Mouse (Mus musculus): ENCODE data around the gene Reck. TPM values are rescaled to one million over a fixed set of nuclear protein-coding genes. Genes with fewer than 3 reads are reported as not detected.
A peak's percentile ranks its signal among the peaks of the same experiment; 100 is the strongest.

The Reck gene
- total RNA-seq, 2 experiments from 2014 or later = 8.6 to 11.1 TPM

DNA sequence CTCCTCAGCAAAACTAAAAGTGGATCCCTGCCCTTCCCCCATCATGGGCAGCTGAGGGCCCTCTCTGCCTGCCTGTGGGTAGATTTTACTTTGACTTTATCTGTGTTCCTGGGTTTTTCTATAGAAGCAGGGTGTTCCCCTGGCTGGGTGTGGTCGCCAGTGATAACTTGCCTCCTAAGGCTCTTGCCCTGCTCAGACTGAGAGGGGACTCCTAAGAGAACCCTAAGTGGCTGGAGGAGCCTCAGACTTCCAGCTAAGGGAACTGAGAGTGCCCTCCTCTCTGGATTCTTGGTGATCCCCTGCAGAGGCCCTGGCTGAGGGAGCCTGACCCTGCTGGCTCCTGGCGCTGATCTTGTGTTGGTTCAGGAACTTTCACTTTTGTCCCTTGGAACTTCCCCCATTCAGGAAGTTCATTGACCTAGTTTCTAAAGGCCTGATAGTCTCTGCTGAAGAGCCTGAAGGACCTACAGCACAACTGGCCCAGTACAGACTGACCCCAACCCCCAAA lies 89.0 kb downstream of the Reck start:
- no peak for DNase-seq
- intact Hi-C loops (cut with DNase I; ENCODE audit: low total_unique reads) = no loop called here

DNA sequence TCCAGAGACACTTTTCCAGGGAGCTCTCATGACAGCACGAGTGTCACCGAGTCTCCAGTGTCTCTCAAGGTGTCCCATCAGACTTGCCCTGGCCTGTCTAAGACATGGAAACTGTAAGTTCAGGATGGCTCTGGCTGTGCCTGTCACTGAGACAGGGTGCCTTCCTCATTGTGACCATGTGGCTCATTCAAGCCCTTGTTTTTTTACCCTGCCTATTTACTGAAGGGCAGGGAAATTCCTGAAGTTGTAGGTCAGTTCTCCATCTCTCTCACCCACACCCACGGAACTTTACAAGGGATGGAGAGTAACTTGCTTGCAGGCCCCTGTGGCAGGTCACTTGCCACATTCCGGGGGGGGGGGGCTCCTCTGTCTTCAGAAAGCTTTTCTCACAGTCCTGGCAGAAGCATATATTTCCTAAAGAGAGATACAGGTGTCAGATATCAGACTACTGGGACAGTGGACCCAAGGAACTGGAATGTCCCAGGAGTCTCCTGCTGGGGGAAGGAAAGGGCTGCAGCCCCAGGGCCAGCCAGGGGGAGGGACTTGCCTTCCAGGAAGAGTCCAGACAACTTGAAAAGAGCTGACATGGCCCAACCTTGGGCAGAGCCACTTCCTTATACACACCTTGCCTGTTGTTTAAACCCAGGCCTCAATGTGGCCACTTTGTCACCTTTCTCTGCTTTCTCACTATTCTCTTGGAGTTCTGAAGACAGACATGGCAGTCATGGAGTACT lies 89.8 kb downstream of the Reck start:
- intact Hi-C loops (cut with DNase I; ENCODE audit: low total_unique reads) = no loop called here
- DNase-seq = no peak

DNA sequence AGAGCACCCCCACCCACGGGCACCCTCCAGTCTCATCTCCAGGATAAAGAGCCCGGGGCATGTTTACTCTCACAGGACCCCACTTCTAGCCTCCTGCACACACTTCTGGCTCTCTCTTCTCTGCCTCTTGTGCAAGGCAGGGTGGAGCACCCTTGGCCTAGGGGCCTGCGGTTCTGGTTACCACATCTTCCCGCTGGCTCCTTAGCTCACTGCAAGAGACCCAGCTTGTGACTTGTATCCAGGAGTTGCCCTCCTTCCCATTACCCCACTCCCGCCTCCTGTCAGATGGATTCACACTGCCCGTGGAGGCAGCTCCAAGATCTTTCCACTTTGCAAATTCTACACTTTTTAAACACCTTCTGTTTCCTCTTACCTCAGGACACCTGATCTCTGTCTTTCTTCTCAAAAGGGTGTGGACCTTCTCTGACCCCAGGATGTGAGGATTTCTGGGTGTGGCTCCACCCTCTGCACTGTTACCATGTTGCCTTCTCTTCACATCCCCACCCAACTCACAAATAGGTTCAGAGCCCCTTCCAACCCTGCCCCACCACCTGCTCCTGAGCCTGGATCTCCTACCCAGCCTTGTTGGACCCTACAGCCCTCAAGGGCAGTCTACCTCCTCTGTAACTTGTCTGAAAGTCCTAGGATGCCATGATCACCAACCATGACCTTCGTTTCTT lies 90.7 kb downstream of the Reck start:
- DNase-seq = no peak
- intact Hi-C loops (cut with DNase I; ENCODE audit: low total_unique reads) = no loop called here

DNA sequence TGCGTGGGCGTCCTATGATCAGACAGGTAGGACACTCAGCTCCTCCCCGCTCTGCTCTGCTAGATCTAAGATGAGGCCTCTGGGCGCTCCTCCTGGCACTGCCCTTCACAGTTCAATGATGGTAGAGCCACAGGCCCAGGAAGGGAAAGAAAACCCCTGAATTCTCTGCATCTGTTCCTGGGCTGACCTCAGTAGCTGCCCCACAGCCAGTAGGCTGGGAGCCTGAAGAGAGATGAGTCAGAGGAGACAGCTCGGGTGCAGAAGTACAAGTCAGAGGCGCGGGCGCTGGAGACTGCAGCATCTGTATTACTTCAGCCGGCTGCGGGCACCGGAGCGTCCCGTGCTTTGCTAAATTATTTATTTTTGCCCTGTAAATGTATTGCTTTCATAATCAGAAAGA lies 93.3 kb downstream of the Reck start:
- peak; percentile 87 for DNase-seq
- intact Hi-C loops (cut with DNase I; ENCODE audit: low total_unique reads) = no loop called here

DNA sequence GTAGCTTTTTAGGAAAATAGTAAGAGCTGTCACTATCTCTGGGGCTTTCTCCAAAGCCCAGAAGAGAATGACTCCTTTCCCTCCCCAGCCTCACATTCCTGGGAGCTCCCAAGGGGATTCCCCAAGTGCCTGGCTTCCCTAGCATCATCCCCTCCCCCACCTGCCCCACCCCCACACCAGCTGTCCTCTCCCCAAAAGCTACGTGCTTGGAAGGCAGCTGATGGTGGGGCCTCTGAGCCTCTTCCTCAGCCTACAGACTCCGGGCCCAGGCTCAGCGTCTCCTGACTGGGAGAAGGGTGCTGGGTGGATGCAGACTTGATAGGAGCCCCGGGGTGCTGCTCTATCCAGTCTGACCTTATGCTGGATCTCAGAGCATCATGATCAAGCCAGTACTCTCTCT lies 94.0 kb downstream of the Reck start:
- intact Hi-C loops (cut with DNase I; ENCODE audit: low total_unique reads) = no loop called here
- DNase-seq = peak; percentile 35

DNA sequence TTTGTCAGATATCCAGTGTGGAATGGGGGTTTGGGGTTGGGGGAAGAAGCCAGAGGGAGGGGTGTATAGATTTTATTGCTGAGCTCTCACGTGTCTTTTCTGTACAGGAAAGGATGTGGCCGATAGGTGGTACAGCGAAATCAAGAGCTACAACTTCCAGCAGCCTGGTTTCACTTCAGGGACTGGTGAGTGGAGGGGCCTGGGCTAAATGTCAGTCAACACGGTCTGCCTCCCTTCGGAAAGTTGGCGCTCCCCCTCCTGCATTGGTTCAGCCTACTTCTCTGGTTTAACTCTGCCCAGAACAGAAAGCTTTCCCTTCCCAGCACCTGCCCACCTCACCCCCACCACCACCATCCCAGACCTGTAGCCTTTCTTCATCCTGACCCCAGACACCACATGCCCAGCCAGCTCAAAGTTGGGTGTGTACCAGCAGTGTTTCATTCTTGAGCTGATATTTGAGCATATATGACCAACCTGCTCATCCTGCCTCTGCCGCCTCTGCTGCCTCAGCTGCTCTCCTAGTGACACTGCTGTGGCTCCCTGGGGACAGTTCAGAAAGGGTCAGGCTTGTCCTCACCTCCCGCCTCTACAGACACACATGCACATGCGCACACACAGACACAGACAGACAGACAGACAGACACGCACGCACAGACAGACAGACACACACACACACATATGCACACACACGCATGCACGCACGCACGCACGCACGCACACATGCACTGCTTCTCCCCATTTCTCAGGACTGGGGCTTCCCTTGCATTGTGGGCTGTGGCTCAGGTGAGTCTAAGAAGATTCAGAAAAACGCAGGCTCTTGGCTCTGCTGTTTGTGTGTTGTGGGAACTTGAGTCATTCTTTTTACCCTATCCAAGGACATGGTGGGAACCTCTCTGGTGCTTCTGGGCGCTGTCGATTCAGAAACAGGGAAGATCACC lies 95.3 kb downstream of the Reck start:
- DNase-seq = no peak
- intact Hi-C loops (cut with DNase I; ENCODE audit: low total_unique reads) = no loop called here

DNA sequence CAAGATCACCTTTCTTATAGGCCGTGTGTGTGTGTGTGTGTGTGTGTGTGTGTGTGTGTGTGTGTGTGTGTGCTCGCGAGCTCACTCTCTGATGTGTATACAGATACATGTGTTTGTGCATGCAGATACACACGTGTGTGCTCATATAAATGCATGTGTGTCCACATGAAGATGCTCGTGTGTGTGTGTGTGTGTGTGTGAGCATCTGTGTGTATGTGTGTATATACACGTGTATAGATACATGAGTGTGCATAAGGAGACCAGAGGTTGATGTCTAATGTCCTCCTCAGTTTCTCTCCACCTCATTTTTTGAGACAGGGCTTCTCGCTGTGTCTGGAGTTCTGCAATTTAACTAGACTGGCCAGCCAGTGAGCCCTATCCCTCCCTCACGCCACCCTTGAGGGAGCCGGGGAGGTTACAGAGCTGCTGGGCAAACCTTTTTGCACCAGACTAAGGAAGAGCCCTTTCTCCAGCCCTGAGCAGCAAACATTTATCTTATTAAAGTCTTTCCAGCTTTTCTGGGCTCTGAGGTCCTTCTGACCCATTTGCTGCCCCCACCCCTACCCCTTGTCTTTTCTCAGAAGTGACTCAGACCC lies 96.3 kb downstream of the Reck start:
- DNase-seq = no peak
- intact Hi-C loops (cut with DNase I; ENCODE audit: low total_unique reads) = no loop called here

DNA sequence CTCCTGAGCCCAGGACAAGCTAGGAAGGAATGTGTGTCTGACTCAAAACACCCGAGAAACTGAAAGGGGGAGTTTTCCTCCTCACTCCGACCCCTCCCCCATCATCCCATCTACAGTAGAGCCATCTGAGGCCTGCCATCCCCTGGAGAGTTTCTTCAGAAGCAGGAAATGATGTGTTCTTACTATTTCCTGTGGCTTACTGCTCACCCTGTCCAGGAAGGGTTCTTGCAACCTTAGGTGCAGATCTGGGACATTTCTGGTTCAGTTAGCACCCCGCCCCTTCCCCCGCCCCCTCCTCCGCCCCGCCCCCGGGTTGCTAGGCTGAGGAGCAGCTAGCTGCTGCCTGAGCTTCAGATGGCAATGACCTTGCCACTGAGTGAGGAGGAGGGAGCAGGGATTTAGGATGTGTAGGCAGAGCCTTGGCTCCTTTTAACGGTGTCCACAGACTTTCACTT lies 96.8 kb downstream of the Reck start:
- intact Hi-C loops (cut with DNase I; ENCODE audit: low total_unique reads) = no loop called here
- DNase-seq = no peak

DNA sequence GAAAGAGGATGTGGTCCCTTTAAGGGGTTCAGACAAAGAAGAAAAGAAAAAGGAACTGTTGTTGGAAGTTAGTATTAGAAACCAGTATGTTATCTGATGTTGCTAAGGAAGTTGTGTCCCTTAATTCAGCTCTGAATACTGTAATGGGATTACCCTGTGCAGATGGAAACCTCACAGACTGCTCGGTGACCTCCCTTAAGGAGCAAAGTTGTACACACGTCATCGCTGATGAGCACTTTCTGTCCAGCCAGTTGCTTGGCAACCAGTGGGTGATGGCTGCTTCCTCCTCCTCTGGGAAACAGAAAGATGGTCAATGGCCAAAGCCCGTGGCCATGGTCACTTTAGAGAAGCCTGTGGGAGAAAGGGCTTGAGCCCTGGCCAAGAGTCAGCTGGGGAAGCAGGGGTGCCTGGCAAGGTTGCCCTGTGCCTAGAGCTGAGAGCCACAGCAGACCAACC lies 98.2 kb downstream of the Reck start:
- DNase-seq = peak; percentile 67

DNA sequence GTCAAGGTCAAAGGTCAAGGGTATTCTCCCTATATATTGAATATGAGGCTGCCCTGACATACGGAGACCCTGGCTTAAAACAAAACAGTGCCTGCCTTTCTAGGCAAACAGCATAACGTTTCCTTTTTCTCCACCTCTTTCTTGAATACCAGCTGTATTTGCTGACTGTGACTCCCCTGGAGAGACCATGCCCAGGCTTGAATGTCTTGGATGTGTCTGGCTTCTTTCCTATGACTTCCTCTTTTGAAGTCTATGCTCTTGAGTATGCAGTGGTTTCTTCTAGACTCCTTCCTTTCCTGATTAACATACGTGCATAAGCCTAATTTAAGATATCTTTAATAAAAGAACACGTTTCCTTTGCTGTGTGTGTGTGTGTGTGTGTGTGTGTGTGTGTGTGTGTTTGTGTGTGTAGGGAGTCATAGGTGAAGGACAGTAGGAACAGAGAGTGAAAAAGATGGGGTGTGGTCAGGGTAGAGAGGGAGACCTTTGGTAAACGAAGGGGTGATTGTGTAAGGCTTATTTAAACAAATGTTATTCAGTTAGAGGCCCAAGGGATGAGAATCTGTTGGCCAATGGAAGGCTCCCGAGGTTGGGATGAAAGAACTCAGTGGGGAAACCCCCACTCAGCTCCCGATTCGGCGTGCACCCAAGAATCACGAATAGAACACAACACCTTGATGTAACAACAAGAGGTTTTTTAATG lies 99.7 kb downstream of the Reck start:
- DNase-seq = no peak
- intact Hi-C loops (cut with DNase I; ENCODE audit: low total_unique reads) = no loop called here

More for the DNA sequence above, 98.2 kb downstream of the Reck start:
- intact Hi-C loops (cut with DNase I; ENCODE audit: low total_unique reads) = no loop called here

DNA sequence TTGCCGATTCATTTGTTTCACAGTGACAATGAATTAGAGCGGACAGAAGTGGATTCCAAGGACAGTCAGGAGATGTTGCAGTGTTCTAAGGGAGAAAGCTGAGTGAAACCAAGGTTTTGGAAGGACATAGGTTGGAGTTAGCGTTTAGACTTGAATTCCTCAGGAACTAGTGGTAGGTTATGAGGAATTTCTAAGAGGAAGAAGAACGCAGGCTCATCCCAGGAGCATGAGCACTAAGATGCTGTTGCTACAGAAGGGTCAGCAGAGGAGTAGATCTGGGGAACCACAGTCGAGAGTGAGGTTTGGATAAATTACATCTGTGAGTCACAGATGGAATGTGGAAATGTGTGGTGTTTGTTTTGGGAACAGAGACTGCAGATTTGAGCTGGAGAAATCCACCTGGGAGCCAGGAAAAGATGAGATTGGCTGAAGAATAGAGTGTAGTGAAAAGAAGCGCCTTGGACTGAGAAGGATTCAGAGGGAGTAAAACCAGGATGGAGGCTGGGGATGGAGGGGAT lies 101.0 kb downstream of the Reck start:
- intact Hi-C loops (cut with DNase I; ENCODE audit: low total_unique reads) = no loop called here
- DNase-seq = no peak

DNA sequence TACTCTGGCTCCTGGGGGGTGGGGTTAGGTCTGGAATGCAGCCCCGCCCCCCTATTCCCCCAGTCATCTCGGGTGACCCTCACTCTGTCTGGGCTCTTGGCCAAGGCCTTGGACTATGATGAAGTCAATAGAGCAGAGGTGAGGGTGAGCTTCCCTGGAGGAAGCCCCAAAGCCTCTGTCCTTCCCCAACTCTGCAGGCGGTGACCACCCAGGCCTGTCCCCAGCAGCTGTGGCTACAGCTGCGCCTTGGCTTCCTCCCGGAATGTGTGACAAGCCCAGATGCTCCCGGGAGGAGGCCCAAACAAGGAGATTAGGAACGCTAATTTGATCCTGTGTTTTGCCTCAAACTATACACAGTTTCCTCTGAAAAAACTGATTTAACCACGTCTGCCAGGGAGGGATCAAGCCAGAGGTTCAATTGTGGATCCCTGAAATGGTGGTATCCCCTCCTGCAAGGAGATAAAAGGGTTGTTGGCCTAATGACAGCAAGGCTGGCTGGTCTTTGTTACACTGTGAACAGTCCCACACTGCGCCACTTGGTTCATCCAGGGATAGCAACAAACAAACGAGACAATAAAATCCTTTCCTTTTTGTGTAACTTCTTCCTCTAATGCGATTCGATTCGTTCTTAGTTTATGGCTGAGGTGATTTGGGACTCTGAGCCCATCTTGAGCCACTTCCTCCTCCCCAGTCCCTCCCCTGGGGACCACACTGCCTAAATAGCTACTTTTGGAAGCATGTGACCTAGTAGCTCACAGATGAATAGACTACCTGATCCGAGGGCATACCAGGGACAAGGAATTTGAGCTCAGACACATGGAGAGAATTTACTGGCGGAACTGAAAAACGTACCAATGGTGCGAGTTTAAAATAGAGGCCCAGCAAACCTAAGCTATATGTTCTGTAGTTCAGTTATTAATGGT lies 103.5 kb downstream of the Reck start:
- intact Hi-C loops (cut with DNase I; ENCODE audit: low total_unique reads) = no loop called here
- peak; percentile 72 for DNase-seq

DNA sequence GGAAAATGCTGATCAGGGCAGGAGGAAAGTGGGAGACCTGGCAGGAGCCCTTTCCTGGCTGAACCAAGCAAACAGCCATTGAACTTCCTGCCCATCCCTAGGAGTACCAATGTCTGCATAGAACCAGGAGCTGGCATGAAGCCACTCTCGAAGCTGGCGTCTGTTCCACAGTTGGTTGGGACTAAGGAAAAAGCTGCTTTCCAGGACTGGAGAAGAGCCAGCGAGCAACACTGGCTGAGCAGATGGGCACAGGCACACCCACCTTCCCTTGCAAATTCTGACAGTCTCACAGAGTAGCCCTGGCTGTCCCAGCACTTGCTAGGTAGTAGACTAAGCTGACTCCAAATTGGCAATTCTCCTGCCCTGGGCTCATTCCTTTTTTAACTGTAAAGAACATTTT lies 104.4 kb downstream of the Reck start:
- peak; percentile 64 for DNase-seq
- intact Hi-C loops (cut with DNase I; ENCODE audit: low total_unique reads) = no loop called here

DNA sequence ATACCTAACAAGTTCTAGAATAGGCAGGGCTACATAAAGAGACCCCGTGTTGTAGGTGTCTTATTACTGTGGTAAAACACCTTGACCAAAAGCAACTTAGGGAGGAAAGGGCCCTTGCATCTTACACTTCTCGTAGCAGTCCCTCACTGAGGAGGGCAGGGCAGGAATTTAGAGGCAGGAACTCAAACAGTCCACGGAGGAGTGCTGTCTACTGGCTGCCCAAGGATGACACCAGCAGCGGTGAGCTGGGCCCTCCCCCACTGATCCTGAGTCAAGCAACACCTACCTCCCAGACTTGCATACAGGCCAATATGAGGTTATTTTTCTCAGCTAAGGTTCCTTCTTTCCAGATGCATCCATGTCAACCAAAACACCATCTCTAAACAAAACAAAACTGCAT lies 104.9 kb downstream of the Reck start:
- no peak for DNase-seq
- intact Hi-C loops (cut with DNase I; ENCODE audit: low total_unique reads) = no loop called here

DNA sequence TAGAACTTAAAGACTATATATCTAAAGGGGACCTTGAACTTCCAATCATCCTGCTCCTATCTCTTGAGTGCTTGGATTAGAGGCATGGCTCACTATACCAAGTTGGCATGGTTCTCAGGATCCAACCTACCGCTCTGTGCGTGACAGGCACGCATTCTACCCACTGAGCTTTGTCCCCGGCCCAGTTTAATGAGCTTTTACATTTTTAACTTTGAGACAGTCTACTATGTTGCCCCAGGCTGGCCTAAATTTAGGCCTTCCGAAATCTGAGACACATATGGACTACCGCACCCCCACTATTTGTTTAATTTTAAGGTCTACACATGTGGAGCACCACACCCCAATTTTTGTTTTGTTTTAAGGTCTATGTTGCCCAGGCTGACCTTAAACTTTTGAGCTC lies 105.5 kb downstream of the Reck start:
- intact Hi-C loops (cut with DNase I; ENCODE audit: low total_unique reads) = no loop called here
- no peak for DNase-seq

DNA sequence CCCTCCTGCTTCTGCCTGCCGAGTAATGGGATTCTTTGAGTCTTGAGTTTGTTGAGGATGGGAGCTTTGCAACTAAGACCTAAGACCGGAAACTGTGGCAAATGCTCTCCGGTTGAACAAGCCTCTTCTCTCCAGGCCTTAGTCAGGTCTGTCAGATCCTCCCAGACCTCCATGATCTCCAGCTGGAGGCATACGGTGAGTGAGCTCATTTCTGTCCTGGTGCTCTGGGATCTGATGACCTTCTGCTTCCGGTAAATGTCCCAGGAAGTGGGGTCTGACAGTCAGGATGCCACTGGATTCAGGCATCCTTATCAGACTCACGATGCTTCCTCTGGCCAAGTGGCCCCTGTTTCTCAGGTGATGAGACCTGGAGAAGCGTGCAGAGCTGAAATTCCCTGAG lies 105.9 kb downstream of the Reck start:
- DNase-seq = no peak
- intact Hi-C loops (cut with DNase I; ENCODE audit: low total_unique reads) = no loop called here

DNA sequence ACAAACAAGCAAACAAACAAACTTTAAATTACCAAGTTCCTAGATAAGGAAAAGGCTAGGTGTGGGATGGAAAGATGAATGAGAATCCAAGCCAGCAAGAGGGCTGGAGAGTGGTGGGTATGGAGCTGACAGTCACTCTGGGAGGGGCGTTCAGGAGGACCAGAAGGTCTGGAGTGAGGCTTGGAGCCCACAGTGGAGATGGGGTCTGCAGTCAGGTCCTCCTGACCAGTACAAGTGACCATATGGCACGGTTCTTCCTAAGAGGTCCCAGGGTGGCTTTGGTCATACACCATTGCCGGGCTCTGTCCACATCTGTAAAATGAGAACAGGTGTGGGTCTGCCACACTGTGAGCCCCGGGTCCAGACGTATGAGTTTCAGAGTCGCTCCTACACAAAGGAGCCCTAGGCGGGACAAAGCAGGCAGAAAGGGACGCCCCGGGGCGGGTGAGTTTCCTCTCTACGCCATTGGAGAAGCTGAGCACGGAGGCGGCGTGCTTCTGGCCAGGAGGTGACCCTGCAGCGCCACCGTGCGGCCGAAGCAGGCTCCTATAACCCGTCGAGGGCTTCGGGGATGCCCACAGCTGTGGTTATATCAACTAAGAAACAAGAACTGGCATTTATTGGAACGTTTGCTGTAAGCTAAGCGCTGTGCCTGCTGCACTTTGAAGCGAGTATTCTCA lies 106.9 kb downstream of the Reck start:
- peak; percentile 94 for DNase-seq
- intact Hi-C loops (cut with DNase I; ENCODE audit: low total_unique reads) = loop anchor here (2.0 kb wide), 2 partner anchors 55 to 73 kb away; no protein-coding TSS in a partner anchor
